ENCODE assay signal across 10 mouse cellular contexts in genomic region chr17:52599141-52599540, GRCm38 (mm10).
"Had no signal": no experiment of that assay in that cellular context is flagged by ENCODE, and none has a peak within 500 bp of the region (broad histone marks: within the 10 kb centered on the region; RNA-seq: fewer than 3 reads in every experiment).

No protein-coding gene starts in this region.

- DNase-seq: forebrain, postnatal 0 days; gastrocnemius, postnatal 14 days; gastrocnemius, postnatal 36 days; heart, adult 11 months; heart, adult 2 months; heart, postnatal 14 days; heart, postnatal 36 days; layer of hippocampus, adult 9-11 months; layer of hippocampus, postnatal 36 days; left cerebral cortex, postnatal 4 days had no signal
